8 mouse cellular contexts compared by ENCODE assay signal in genomic region chr11:98699911-98700310, GRCm38 (mm10). TPM values are rescaled to one million over a fixed set of nuclear protein-coding genes. Genes with fewer than 3 reads are reported as not detected.
DNase-seq lines count a peak whose midpoint lies in the region; ATAC-seq lines count a peak whose summit lies in the region.

No protein-coding gene starts in this region.

- no peak overlapping the region for H3K27ac ChIP-seq in heart, embryonic 12.5 days (ENCODE audit: poor library complexity, severe bottlenecking)
- no peak overlapping the region for H3K27ac ChIP-seq in forebrain, embryonic 16.5 days (ENCODE audit: low read length)
- no peak overlapping the region for H3K27ac ChIP-seq in midbrain, embryonic 13.5 days

- H3K4me1 ChIP-seq in heart, embryonic 12.5 days (replicated peaks), result peaks cover 8% of the 10 kb centered on the region; the same call in 1 of the 2 replicates
- H3K4me1 ChIP-seq in forebrain, embryonic 16.5 days (replicated peaks; ENCODE audit: control insufficient read depth, insufficient read depth, low read length), result 0 out of 2 replicates have a peak, but pooled peaks cover 2% of the 10 kb centered on the region
- no peaks in the 10 kb centered on the region for H3K4me1 ChIP-seq in midbrain, embryonic 13.5 days (replicated peaks)

- H3K4me3 ChIP-seq in heart, embryonic 12.5 days, result no peak overlapping the region
- H3K4me3 ChIP-seq in forebrain, embryonic 16.5 days (replicated peaks; ENCODE audit: low read length), result no peak overlapping the region
- H3K4me3 ChIP-seq in midbrain, embryonic 13.5 days (replicated peaks), result no peak overlapping the region

- intact Hi-C loops in left cerebral cortex, postnatal 25 days (cut with DNase I), result loop anchor here (1.0 to 5.0 kb wide), 4 partner anchors 87 to 211 kb away; partner anchors contain the start of gene Rapgefl1

- peak; percentile 76 to 91 for DNase-seq in heart, adult 18-20 months
- DNase-seq in c-Kit-positive CD71-positive TER-119-negative erythroid progenitor cells, embryonic 14.5 days (ENCODE audit: low read depth), result peak; percentile 58
- peak; percentile 85 for DNase-seq in induced T-regulatory cell, adult 2 months (ENCODE audit: low read depth)
- peak; percentile 69 to 79 for DNase-seq in left cerebral cortex, postnatal 25 days (ENCODE audit: low spot score in 2 of 2)
- DNase-seq in spleen, postnatal 14 days (ENCODE audit: low spot score in 2 of 2), result peak; percentile 57 to 74

- H3K9me3 ChIP-seq in heart, embryonic 12.5 days (replicated peaks), result no peaks in the 10 kb centered on the region
- no peaks in the 10 kb centered on the region for H3K9me3 ChIP-seq in forebrain, embryonic 16.5 days (ENCODE audit: control insufficient read depth, low read length)
- H3K9me3 ChIP-seq in midbrain, embryonic 13.5 days, result no peaks in the 10 kb centered on the region

- 0 out of 2 replicates have a peak, but pooled peaks cover 4% of the 10 kb centered on the region for H3K27me3 ChIP-seq in heart, embryonic 12.5 days (replicated peaks)
- H3K27me3 ChIP-seq in forebrain, embryonic 16.5 days (replicated peaks; ENCODE audit: control insufficient read depth, insufficient read depth, low read length), result no peaks in the 10 kb centered on the region
- no peaks in the 10 kb centered on the region for H3K27me3 ChIP-seq in midbrain, embryonic 13.5 days

- no peak; the same call in 1 of the 2 replicates for ATAC-seq in heart, embryonic 12.5 days (ENCODE audit: insufficient number of reproducible peaks, low FRiP score)
- peak; percentile 64; the same call in 1 of the 2 replicates for ATAC-seq in forebrain, embryonic 16.5 days
- peak; percentile 57; the same call in 1 of the 2 replicates for ATAC-seq in midbrain, embryonic 13.5 days

- peaks cover 37% of the 10 kb centered on the region for H3K36me3 ChIP-seq in heart, embryonic 12.5 days
- H3K36me3 ChIP-seq in forebrain, embryonic 16.5 days (ENCODE audit: control insufficient read depth, insufficient read depth), result peaks cover 7% of the 10 kb centered on the region; the same call in 1 of the 2 replicates
- H3K36me3 ChIP-seq in midbrain, embryonic 13.5 days, result peaks cover 35% of the 10 kb centered on the region

- WGBS in heart, embryonic 12.5 days, result 36% methylated on average over 4 of the region's 4 CpGs
- 38% methylated on average over 4 of the region's 4 CpGs for WGBS in forebrain, embryonic 16.5 days
- WGBS in midbrain, embryonic 13.5 days, result 37% methylated on average over 4 of the region's 4 CpGs

- H3K9ac ChIP-seq in heart, embryonic 12.5 days, result no peak overlapping the region
- H3K9ac ChIP-seq in forebrain, embryonic 16.5 days (replicated peaks; ENCODE audit: low read depth, low read length), result no peak overlapping the region
- H3K9ac ChIP-seq in midbrain, embryonic 13.5 days (replicated peaks), result no peak overlapping the region

- no peak overlapping the region for H3K4me2 ChIP-seq in heart, embryonic 12.5 days
- no peak overlapping the region for H3K4me2 ChIP-seq in forebrain, embryonic 16.5 days (ENCODE audit: low read length)
- no peak overlapping the region for H3K4me2 ChIP-seq in midbrain, embryonic 13.5 days (replicated peaks)

RNA-seq across cellular contexts. Expression of gene Csf3, which starts 1.2 kb away (rescaled TPM):
- total RNA-seq in heart, adult 18-20 months (2021), result not detected
- polyA plus RNA-seq in heart, embryonic 12.5 days (2016; fragmentation: Nextera tagmentation; extraction: Ambion mirVana), result not detected in 2 replicates
- not detected in 2 replicates for polyA plus RNA-seq in forebrain, embryonic 16.5 days (2015; fragmentation: Nextera tagmentation; extraction: Ambion mirVana)
- not detected for total RNA-seq in left cerebral cortex, postnatal 25 days (2021)
- polyA plus RNA-seq in midbrain, embryonic 13.5 days (2015; fragmentation: Nextera tagmentation; extraction: Ambion mirVana), result not detected in 2 replicates

RNA-seq across cellular contexts. Expression of gene Psmd3, which starts 17.6 kb away (rescaled TPM):
- 100 to 1,000 TPM in 1 of 2 experiments, 10 to 100 TPM in 1; 99.2 to 107 TPM for total RNA-seq in heart, adult 18-20 months (2021)
- polyA plus RNA-seq in heart, embryonic 12.5 days (2016; fragmentation: Nextera tagmentation; extraction: Ambion mirVana), result 184 and 190 TPM in 2 replicates
- 197 and 201 TPM in 2 replicates for polyA plus RNA-seq in forebrain, embryonic 16.5 days (2015; fragmentation: Nextera tagmentation; extraction: Ambion mirVana)
- total RNA-seq in left cerebral cortex, postnatal 25 days (2021), result 100 to 1,000 TPM; 129 to 132 TPM
- 174 and 190 TPM in 2 replicates for polyA plus RNA-seq in midbrain, embryonic 13.5 days (2015; fragmentation: Nextera tagmentation; extraction: Ambion mirVana)

RNA-seq across cellular contexts. Expression of gene Med24, which starts 29.3 kb away (rescaled TPM):
- 10 to 100 TPM; 42.0 to 44.2 TPM for total RNA-seq in heart, adult 18-20 months (2021)
- 45.9 and 48.1 TPM in 2 replicates for polyA plus RNA-seq in heart, embryonic 12.5 days (2016; fragmentation: Nextera tagmentation; extraction: Ambion mirVana)
- polyA plus RNA-seq in forebrain, embryonic 16.5 days (2015; fragmentation: Nextera tagmentation; extraction: Ambion mirVana), result 88.8 and 93.7 TPM in 2 replicates
- total RNA-seq in left cerebral cortex, postnatal 25 days (2021), result 100 to 1,000 TPM; 116 to 131 TPM
- polyA plus RNA-seq in midbrain, embryonic 13.5 days (2015; fragmentation: Nextera tagmentation; extraction: Ambion mirVana), result 83.5 and 90.3 TPM in 2 replicates

RNA-seq across cellular contexts. Expression of gene Gsdma, which starts 35.8 kb away (rescaled TPM):
- total RNA-seq in heart, adult 18-20 months (2021), result under 1 TPM; 0.10 TPM
- polyA plus RNA-seq in heart, embryonic 12.5 days (2016; fragmentation: Nextera tagmentation; extraction: Ambion mirVana), result not detected in 2 replicates
- not detected in 2 replicates for polyA plus RNA-seq in forebrain, embryonic 16.5 days (2015; fragmentation: Nextera tagmentation; extraction: Ambion mirVana)
- total RNA-seq in left cerebral cortex, postnatal 25 days (2021), result not detected
- polyA plus RNA-seq in midbrain, embryonic 13.5 days (2015; fragmentation: Nextera tagmentation; extraction: Ambion mirVana), result not detected in 2 replicates

RNA-seq across cellular contexts. Expression of gene Thra, which starts 40.5 kb away (rescaled TPM):
- total RNA-seq in heart, adult 18-20 months (2021), result 100 to 1,000 TPM in 1 of 2 experiments, 10 to 100 TPM in 1; 99.7 to 103 TPM
- polyA plus RNA-seq in heart, embryonic 12.5 days (2016; fragmentation: Nextera tagmentation; extraction: Ambion mirVana), result 27.0 and 29.8 TPM in 2 replicates
- 177 and 182 TPM in 2 replicates for polyA plus RNA-seq in forebrain, embryonic 16.5 days (2015; fragmentation: Nextera tagmentation; extraction: Ambion mirVana)
- 100 to 1,000 TPM; 719 to 771 TPM for total RNA-seq in left cerebral cortex, postnatal 25 days (2021)
- 99.6 and 106 TPM in 2 replicates for polyA plus RNA-seq in midbrain, embryonic 13.5 days (2015; fragmentation: Nextera tagmentation; extraction: Ambion mirVana)
